Mouse (Mus musculus) liver, embryonic 14.5 days (tissue): ENCODE measurements around the gene Gm45062.

Source experiments
- CTCF ChIP-seq: IDR thresholded peaks from 2 replicates; pipeline ENCODE4 v1.5.1; 2016; ENCODE audit warnings: antibody characterized with exemption, low read depth, control low read depth
- EP300 ChIP-seq: IDR thresholded peaks from 2 replicates; pipeline ENCODE4 v1.6.1; 2016; ENCODE audit warnings: antibody characterized with exemption, low read depth

- TF ChIP-seq EP300 = no peak
- TF ChIP-seq CTCF = no peak
Observed at GRCm38 (mm10) chr6:8465388-8465787, 206.1 kb downstream of the Gm45062 start.
